Mouse (Mus musculus): ENCODE results near the gene Car8. TPM values are rescaled to one million over a fixed set of nuclear protein-coding genes. Genes with fewer than 3 reads are reported as not detected.
"Not testable (repeated sequence)": the region's sequence is repeated elsewhere in the genome, so short reads cannot be mapped to it uniquely, and the experiment has no call there.

Car8 gene
- polyA plus RNA-seq, 1 experiment from 2014 or later: 40.1 TPM

GRCm38 (mm10) chr4:8098084-8098483 is 140.8 kb downstream of the Car8 start:
- H3K4me2 ChIP-seq (ENCODE audit: low read length): no peak overlapping the region
- no peaks in the 10 kb centered on the region for H3K36me3 ChIP-seq (ENCODE audit: control insufficient read depth, insufficient read depth, low read length)
- H3K27ac ChIP-seq (ENCODE audit: low read depth, low read length): no peak overlapping the region
- peak; percentile 14; the same call in 1 of the 2 replicates for ATAC-seq
- no peak overlapping the region for H3K9ac ChIP-seq (ENCODE audit: low read depth, low read length)
- peaks cover 3% of the 10 kb centered on the region; the same call in 1 of the 2 replicates for H3K9me3 ChIP-seq (ENCODE audit: control insufficient read depth, low read length)
- H3K4me1 ChIP-seq (ENCODE audit: control insufficient read depth, insufficient read depth, low read depth, low read length): no peaks in the 10 kb centered on the region
- H3K27me3 ChIP-seq (replicated peaks; ENCODE audit: control insufficient read depth, insufficient read depth, low read length): no peaks in the 10 kb centered on the region
- WGBS: 21% methylated on average over 4 of the region's 4 CpGs
- no peak overlapping the region for H3K4me3 ChIP-seq (ENCODE audit: low read length)

- Histone ChIP-seq H3K9me3 (ENCODE audit: control insufficient read depth, low read length) (peaks cover 3% of the 10 kb centered on the region; the same call in 1 of the 2 replicates), H3K36me3 (ENCODE audit: control insufficient read depth, insufficient read depth, low read length) (no peaks in the 10 kb centered on the region), H3K4me1 (ENCODE audit: control insufficient read depth, insufficient read depth, low read depth, low read length) (no peaks in the 10 kb centered on the region), H3K4me3 (ENCODE audit: low read length) (no peak overlapping the region), H3K9ac (ENCODE audit: low read depth, low read length) (no peak overlapping the region), H3K27ac (ENCODE audit: low read depth, low read length) (no peak overlapping the region), H3K27me3 (replicated peaks; ENCODE audit: control insufficient read depth, insufficient read depth, low read length) (no peaks in the 10 kb centered on the region), H3K4me2 (ENCODE audit: low read length) (no peak overlapping the region)
- ATAC-seq: no peak
- WGBS: 43% methylated on average over 3 of the region's 3 CpGs
These were observed 141.2 kb downstream of the Car8 start for GRCm38 (mm10) chr4:8097683-8098082.

DNA sequence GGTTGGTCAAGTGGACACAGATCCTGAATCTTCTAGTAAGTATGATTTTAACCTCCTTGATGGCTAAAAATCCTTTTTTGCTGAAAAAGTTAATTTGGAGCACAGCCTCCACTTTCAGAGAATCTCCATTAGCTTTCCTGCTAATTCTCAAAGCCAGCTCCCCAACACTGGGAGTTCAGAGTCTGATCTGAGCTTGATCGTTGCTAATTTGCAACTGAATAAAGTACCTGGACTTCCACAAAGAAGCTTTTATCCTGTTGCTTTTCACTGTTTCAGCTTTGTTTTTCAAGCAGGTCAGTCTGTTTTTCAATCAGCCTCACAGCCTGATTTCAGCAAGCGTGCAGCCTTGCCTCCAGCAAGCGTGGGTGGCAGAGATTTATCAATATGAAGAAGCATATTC is 145.3 kb downstream of the Car8 start:
- ATAC-seq; H3K9me3 ChIP-seq (ENCODE audit: control insufficient read depth, low read length); H3K36me3 ChIP-seq (ENCODE audit: control insufficient read depth, insufficient read depth, low read length); H3K4me1 ChIP-seq (ENCODE audit: control insufficient read depth, insufficient read depth, low read depth, low read length); H3K4me2 ChIP-seq (ENCODE audit: low read length); H3K27ac ChIP-seq (ENCODE audit: low read depth, low read length); H3K9ac ChIP-seq (ENCODE audit: low read depth, low read length); H3K4me3 ChIP-seq (ENCODE audit: low read length); H3K27me3 ChIP-seq (replicated peaks; ENCODE audit: control insufficient read depth, insufficient read depth, low read length): not testable (repeated sequence)
- WGBS: 47% methylated on average over 3 of the region's 3 CpGs

Small RNA genes lying within 50 kb of the gene (microRNA-seq; reads per million reads assigned to microRNA genes)
- not detected for gene Gm25355

Measured in hindbrain, embryonic 16.5 days (tissue).